Mouse (Mus musculus) right cerebral cortex, postnatal 36 days (tissue): ENCODE data around the gene Samd3.

ENCODE experiments used
- DNase-seq, 2 experiments: peaks; one replicate each; pipeline ENCODE4 v3.0.0; 2022; ENCODE audit warnings: low spot score in 2 of 2, mixed read lengths in 1 of 2

Gene Samd3

DNA sequence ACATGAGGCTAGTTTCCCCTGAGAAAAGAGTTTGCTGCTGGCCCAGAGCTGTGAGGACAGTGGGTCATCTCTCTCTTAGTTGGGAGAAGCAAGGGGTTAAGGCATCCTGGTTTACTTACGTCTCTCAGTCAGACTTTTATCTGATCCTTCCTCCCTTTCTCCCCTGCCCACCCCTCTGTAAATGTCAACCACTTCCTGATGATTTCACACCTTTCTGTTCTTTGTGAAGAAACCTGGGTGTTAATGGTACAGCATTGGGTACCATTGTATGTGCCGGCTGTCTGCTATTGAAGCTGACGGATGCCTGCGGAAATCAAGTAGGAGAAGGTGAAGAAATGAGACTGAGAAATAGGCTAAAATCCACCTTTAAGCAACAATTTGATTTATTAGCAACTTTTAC, at the start of gene Samd3:
Gene Samd3, plus strand, starts transcription at position 220 of the 400 bp plus-strand sequence.
- DNase-seq: no peak

- no peak for DNase-seq
Measured at GRCm38 (mm10) chr10:26185289-26185688, 44.2 kb upstream of the Samd3 start.

DNA sequence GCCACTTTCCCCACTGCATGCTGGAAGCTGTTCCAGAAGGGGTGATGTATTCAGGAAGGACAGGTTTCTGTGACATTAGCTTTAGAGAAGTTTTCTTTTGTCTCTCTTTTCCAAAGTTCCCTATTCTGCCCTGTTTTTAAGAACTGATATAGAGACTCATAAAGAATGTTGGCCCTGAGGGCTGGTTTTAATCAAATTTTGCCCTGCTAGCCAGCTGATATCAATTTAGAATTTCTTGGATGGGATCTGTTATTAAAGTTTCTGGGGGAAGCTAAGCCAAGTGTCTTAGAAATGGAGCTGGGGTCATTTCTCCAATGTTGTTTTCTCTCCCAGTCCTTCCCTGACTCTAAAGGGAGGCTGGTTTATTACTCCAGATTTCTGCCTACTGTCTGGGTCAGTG, 38.7 kb upstream of the Samd3 start:
- no peak for DNase-seq

DNA sequence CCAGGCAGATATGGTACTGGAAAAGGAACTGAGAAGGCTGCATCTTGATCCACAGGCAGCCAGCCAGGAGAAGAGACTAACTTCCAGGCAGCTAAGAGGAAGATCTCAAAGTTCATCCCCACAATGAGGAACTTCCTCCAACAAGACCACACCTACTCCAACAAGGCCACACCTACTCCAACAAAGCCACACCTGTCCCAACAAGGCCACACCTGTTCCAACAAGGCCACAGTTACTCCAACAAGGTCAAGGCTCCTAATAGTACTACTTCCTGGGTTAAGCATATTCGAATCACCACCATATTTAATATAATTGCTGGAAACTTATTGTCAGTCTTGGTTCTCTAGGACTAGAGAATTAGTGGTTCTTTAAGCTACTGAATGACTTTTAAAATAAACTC, 34.6 kb upstream of the Samd3 start:
- DNase-seq: no peak

DNA sequence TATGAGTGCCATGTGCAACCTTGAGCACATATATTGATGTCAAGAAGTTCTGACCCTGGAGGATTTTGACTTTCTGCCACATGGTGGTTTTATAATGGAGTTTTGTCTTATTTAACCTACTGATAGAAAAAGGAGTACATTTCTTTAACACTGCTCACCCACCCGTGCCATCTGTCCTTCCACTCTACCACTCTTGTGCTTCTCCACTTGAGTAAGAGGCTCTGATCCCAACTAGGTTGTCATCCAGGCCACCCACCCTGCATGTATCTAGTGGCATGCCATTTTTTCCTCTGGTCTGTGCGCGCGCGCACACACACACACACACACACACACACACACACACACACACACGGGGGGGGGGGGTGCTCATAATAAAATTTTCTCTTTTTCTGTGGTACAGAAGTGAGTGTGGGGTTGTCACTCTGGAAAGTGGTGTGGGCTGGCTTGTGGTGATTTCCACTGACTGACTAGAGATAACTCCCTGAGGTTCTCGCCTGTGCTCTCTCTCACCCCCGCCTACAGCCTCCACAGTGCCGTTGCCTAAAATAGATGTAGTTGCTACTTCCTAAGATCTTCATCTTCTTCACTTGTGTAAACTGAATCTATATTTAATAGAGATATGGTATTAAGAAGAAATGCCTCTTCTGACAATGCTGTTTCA, 26.7 kb upstream of the Samd3 start:
- peak in 1 of 2 experiments; percentile 10 for DNase-seq

GRCm38 (mm10) chr10:26220729-26221128, 8.8 kb upstream of the Samd3 start:
- no peak for DNase-seq

DNA sequence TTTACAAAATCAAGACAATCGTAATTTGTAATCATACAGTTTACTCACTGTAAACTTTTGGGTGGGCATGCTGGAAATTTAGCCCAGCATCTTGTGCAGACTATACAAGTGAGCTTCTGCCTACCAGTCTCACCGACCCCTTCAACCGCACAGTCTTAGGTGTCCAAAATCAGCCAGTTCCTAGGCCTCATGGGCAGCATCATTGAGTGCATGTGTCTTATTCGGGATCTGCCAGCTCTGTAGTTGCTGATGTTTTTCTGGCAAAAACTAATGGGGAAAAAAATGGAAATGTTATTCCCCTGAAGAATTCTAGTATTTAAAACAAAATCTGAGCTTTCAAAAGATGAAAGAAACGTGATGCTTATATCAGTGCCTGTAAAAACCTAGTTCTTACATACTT, 3.3 kb upstream of the Samd3 start:
- no peak for DNase-seq

GRCm38 (mm10) chr10:26226734-26227133, 2.8 kb upstream of the Samd3 start:
- DNase-seq: no peak

DNA sequence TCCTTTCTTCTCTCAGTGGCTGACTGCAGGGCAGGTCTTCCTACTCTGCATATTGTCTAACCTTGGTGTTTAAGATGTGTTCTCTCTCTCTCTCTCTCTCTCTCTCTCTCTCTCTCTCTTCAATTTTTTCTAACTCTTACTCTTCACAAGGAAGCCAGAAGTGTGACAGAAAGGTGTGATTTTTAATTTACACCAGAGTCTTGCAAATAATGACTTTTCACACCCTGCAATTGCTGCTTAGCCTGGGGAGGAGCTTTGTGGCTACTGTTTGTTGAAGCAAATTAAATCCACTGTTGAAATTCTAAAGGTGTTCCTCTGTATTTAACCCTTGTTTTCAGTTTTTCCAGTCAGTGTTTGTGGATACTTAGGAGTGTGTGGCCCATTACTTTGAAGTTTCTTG, 1.3 kb upstream of the Samd3 start:
- no peak for DNase-seq

DNA sequence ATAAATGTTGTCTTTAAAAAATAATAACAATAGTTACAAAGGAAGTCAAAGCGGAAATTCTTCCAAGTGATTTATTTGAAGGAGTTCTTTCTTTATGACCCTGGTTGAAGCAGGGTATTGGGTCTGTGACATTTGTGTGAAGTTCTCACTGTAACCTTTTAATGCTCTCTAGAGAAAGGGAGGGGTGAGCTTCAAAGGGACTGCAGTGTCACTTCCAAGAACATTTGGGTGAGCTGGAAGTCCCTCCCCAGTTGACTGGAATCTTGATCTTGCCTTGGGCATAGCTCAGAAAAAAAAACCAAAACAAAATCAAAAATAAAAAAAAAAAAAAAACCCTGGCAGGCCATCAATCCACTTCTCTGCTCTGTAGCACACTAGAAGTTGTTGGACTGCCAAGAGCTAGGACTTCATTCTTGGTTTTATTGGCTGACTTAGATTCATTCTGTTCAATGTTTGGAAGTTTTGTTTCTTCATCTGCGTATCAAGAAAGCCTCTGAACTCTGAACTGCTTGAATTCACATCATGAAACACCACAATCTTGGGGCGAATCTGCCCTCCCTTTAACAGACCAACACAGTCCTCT, 2.7 kb downstream of the Samd3 start:
- no peak for DNase-seq

DNA sequence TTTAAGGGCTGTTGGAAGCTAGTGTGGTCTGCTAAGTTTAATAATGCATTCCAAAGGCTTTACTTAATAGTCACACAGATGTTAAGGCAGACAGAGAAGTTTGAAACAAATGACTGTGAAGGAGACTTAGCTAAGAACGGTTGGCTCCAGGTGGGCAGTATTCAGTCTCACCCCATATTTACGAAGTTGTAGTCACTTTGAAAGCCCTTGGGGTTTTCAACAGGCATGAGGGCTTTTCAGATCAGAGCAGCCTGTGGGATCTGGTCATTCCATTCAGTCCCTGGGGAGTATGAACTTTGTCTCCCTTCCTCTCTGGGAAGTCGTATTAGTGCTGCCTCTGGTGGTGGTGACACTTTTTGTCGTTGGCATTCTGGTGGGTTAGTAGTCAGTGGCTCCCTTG, 9.1 kb downstream of the Samd3 start:
- DNase-seq: no peak

- no peak for DNase-seq
Measured at GRCm38 (mm10) chr10:26239090-26239489, 9.6 kb downstream of the Samd3 start.

DNA sequence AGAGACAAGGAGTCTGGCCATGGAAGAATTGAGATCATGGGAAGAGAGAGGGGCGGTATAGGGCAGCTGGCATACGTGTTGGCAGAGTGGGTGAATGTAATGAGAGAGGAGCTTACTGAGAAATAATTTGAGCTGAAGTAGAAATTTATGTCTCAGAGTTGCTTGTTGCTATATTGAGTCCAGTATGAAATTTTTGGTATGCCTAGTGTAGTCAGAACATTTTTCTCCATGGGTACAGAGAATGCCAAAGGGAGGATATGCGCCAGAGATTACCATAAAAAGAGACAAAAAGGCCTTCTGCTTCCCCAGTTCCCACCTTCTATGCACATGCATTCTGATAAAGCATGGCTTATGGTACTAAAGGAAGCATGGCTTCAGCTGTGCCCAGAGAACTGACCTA, 13.7 kb downstream of the Samd3 start:
- DNase-seq: peak in 1 of 2 experiments; percentile 6

- DNase-seq: no peak
Measured at GRCm38 (mm10) chr10:26244466-26244865, 15.0 kb downstream of the Samd3 start.

- peak; percentile 72 to 87 for DNase-seq
Measured at GRCm38 (mm10) chr10:26249426-26250165, 20.1 kb downstream of the Samd3 start.

DNA sequence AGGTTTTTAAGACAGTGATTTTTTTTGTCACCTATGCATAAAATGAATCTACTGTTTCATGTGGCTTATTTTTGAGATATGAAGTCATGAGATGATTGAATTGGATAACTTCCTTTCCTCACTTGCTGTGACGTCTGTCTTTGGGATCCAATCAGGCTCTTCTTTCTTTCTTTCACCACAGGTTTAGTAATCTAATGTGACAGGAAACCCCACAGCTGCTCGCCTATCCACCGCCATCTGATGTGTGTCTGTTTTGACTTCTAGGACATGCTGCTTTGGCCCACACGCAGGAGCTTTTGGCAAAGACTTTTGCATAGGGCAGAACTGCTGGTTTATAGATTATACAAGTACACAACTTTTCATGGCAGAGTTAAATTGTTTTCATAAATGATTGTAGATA, 30.4 kb downstream of the Samd3 start:
- DNase-seq: no peak

DNA sequence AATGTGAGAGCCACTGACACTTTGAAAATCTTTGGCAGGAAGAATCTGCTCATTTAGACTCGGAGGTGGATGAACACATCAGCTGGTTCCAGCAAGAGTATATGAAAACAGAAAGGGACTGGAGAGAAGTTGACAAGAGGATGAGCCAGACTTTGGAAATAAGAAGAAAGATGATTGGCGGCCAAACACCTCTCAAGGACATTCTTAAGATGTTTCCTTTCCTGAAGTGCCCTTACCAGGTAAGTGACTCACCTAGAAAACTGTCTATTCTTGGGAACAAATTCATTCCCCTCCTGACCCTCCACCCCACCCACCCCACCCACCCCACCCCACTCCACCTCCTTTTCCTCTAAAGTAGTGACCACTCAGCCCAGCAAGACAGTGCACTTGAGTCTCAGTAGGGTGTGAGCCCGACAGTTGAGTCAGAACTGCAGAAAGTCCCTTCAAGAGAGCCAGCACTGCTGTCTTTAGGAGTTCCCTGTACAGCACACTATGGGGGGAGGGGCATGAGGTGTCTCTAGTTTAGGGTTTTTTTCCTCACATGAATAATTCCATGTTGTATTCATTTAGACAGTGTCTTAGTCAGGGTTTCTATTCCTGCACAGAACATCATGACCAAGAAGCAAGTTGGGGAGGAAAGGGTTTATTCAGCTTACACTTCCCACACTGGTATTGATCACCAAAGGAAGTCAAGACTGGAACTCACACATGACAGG, 34.4 kb downstream of the Samd3 start:
- no peak for DNase-seq

- DNase-seq: no peak
Measured at GRCm38 (mm10) chr10:26275414-26275813, 45.9 kb downstream of the Samd3 start.

DNA sequence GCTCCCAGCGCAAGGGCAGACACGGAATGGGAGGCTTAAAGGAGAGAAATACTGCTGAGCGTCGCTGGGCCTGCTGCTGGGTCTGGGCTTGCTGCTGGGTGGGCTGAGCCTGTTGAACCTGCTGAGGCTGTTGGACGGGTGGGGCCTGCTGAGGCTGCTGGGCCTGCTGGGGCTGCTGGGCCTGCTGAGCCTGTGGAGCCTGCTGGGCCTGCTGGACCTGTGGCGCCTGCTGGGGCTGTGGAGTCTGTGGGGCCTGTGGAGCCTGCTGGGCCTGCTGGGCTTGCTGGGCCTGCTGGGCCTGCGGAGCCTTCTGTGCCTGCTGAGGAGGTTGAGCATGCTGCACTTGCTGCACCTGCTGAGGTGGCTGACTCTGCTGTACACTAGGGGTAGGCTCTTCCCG, 50.5 kb downstream of the Samd3 start:
- DNase-seq: no peak

- DNase-seq: peak in 1 of 2 experiments; percentile 10
Measured at GRCm38 (mm10) chr10:26287136-26287535, 57.6 kb downstream of the Samd3 start.

GRCm38 (mm10) chr10:26297200-26297599, 67.7 kb downstream of the Samd3 start:
- DNase-seq: peak; percentile 37 to 45

DNA sequence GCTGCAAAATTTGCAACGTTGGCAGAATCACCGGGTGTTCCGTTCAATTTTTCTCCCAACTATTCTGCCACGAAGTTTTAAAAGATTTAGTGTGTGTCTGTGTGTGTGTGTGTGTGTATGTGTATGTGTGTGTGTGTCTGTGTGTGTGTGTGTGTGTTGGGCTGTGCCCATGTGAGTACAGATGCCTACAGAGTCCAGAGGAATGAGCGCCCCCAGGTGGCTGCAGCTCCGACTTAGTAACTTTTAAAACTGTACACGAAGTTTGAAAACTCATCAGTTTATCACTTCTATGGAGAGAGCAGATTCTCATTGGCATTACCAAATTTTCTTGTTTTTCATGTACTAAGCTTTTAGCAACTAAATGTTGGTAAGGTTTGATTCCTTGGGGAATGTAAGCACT, 68.1 kb downstream of the Samd3 start:
- no peak for DNase-seq
